Mouse (Mus musculus): ENCODE measurements around the gene Olfr963. TPM values are rescaled to one million over a fixed set of nuclear protein-coding genes. Genes with fewer than 3 reads are reported as not detected.

The Olfr963 gene
- polyA plus RNA-seq (2015; fragmentation: Nextera tagmentation; extraction: Ambion mirVana): not detected in 2 replicates

- H3K27ac ChIP-seq: no peak within 1 kb of the TSS
- no peak within 1 kb of the TSS for H3K9ac ChIP-seq
- no peak within 1 kb of the TSS for H3K4me3 ChIP-seq
- no peaks in the 10 kb centered on the region for H3K4me1 ChIP-seq (replicated peaks)
- no peak for ATAC-seq (ENCODE audit: low FRiP score)
- no peaks in the 10 kb centered on the region for H3K9me3 ChIP-seq
- no peak within 1 kb of the TSS for H3K4me2 ChIP-seq
- H3K36me3 ChIP-seq: no peaks in the 10 kb centered on the region
- no peaks in the 10 kb centered on the region for H3K27me3 ChIP-seq
- WGBS: 97% methylated on average over 1 of the region's 1 CpGs
These were observed at the start of gene Olfr963 for GRCm38 (mm10) chr9:39666905-39667304. Olfr963 (plus strand) TSS chr9:39667205.

GRCm38 (mm10) chr9:39621073-39621472 lies 45.9 kb upstream of the Olfr963 start, which contains the start of gene Olfr960:
Olfr960 (plus strand) TSS chr9:39621373.
- Histone ChIP-seq H3K36me3 (no peaks in the 10 kb centered on the region), H3K4me2 (no peak within 1 kb of the TSS), H3K9ac (no peak within 1 kb of the TSS), H3K27me3 (no peaks in the 10 kb centered on the region), H3K4me3 (no peak within 1 kb of the TSS), H3K9me3 (no peaks in the 10 kb centered on the region), H3K27ac (no peak within 1 kb of the TSS), H3K4me1 (replicated peaks) (no peaks in the 10 kb centered on the region)
- ATAC-seq (ENCODE audit: low FRiP score): no peak
- 76% methylated on average over 1 of the region's 1 CpGs for WGBS

GRCm38 (mm10) chr9:39623783-39624182 lies 43.2 kb upstream of the Olfr963 start:
- no peaks in the 10 kb centered on the region for H3K9me3 ChIP-seq
- H3K36me3 ChIP-seq: no peaks in the 10 kb centered on the region
- H3K4me1 ChIP-seq (replicated peaks): no peaks in the 10 kb centered on the region
- H3K4me2 ChIP-seq: no peak overlapping the region
- H3K27me3 ChIP-seq: no peaks in the 10 kb centered on the region
- no peak overlapping the region for H3K4me3 ChIP-seq
- 95% methylated on average over 3 of the region's 3 CpGs for WGBS
- no peak overlapping the region for H3K9ac ChIP-seq
- ATAC-seq (ENCODE audit: low FRiP score): no peak
- no peak overlapping the region for H3K27ac ChIP-seq

DNA sequence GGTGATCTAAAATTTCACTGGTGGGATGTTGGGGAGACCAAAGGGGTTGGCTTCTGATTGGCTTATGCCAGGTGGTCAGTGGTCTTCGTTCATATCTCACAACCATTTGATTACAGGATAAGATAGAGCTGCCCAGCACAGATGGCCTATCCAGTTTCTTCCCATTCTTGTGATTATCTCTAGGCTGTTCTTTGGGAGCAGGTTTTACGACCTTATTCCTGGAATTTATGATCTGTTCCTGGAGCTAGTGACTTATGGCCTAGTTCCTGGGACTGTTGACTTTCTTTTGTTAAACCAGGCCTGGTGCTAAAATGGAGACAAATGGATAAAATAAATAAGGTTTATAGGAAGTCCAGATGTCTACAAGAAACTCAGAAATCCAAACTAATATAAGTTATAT lies 42.3 kb upstream of the Olfr963 start:
- ATAC-seq (ENCODE audit: low FRiP score): no peak
- H3K4me1 ChIP-seq (replicated peaks): no peaks in the 10 kb centered on the region
- H3K4me2 ChIP-seq: no peak overlapping the region
- WGBS: 86% methylated on average over 2 of the region's 2 CpGs
- no peaks in the 10 kb centered on the region for H3K9me3 ChIP-seq
- no peaks in the 10 kb centered on the region for H3K36me3 ChIP-seq
- H3K9ac ChIP-seq: no peak overlapping the region
- H3K4me3 ChIP-seq: no peak overlapping the region
- no peak overlapping the region for H3K27ac ChIP-seq
- H3K27me3 ChIP-seq: no peaks in the 10 kb centered on the region

DNA sequence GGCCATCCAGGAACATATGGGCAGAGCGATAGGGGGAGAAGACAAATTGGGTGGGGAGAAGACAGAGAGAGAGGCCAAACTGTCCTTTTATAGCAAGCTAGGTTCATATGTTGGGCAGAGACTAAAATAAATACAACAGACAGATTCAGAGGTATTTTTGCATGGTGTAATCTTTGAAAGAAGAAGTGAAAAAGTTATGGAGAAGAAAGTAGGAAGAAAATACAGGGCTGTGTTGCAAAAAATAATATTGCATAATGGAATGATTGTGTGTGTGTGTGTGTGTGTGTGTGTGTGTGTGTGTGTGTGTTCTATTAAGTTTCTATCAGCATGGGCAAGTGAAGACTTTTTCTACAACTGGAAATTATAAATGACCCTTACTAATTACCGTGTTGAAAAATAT lies 37.9 kb upstream of the Olfr963 start:
- Histone ChIP-seq H3K27me3 (no peaks in the 10 kb centered on the region), H3K27ac (no peak overlapping the region), H3K4me2 (no peak overlapping the region), H3K36me3 (no peaks in the 10 kb centered on the region), H3K4me1 (replicated peaks) (no peaks in the 10 kb centered on the region), H3K4me3 (no peak overlapping the region), H3K9ac (no peak overlapping the region), H3K9me3 (no peaks in the 10 kb centered on the region)
- no peak for ATAC-seq (ENCODE audit: low FRiP score)
- WGBS: 88% methylated on average over 2 of the region's 2 CpGs

DNA sequence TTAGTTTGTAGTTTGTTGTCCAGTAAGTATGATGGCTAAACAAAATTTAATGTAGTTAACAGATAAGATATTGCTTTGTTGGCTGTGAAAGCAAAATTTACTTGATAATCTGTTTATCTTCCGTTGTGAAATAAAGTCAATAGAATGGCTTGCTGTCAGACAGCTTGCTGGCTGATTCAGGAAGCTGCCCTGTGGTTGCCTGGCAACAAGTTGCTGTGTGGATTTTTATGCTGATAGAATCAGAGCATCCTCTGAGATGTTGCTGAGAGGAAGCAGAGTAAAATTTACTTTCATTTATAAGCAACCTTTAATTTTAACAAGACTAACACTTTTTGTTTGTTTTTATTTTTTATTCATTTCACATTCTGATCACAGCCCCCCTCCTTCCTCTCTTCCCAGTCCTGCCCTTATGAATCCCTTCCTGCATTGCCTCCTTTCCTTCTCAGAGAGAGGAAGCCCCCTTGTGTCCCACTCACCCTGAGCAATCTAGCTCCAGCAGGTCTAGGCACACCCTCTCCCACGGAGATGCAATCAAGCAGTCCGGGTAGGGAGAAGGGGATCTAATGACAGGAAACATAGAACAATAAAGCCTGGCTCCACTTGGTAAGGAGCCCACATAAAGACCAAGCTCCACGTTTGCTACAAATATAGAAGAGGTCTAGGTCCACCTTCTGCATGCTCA lies 33.0 kb upstream of the Olfr963 start:
- Histone ChIP-seq H3K4me3 (no peak overlapping the region), H3K4me2 (no peak overlapping the region), H3K36me3 (no peaks in the 10 kb centered on the region), H3K9ac (no peak overlapping the region), H3K9me3 (no peaks in the 10 kb centered on the region), H3K4me1 (replicated peaks) (0 out of 2 replicates have a peak, but pooled peaks cover 2% of the 10 kb centered on the region), H3K27ac (no peak overlapping the region), H3K27me3 (no peaks in the 10 kb centered on the region)
- WGBS: 44% methylated on average over 4 of the region's 4 CpGs
- peak; percentile 68; the same call in 1 of the 2 replicates for ATAC-seq (ENCODE audit: low FRiP score)

GRCm38 (mm10) chr9:39644785-39645184 lies 22.2 kb upstream of the Olfr963 start, which contains the start of gene Olfr961:
Olfr961 (plus strand) TSS chr9:39645085.
- no peak within 1 kb of the TSS for H3K4me2 ChIP-seq
- no peaks in the 10 kb centered on the region for H3K9me3 ChIP-seq
- H3K4me3 ChIP-seq: no peak within 1 kb of the TSS
- H3K9ac ChIP-seq: no peak within 1 kb of the TSS
- H3K36me3 ChIP-seq: no peaks in the 10 kb centered on the region
- H3K27me3 ChIP-seq: no peaks in the 10 kb centered on the region
- no peaks in the 10 kb centered on the region for H3K4me1 ChIP-seq (replicated peaks)
- no peak for ATAC-seq (ENCODE audit: low FRiP score)
- no peak within 1 kb of the TSS for H3K27ac ChIP-seq

DNA sequence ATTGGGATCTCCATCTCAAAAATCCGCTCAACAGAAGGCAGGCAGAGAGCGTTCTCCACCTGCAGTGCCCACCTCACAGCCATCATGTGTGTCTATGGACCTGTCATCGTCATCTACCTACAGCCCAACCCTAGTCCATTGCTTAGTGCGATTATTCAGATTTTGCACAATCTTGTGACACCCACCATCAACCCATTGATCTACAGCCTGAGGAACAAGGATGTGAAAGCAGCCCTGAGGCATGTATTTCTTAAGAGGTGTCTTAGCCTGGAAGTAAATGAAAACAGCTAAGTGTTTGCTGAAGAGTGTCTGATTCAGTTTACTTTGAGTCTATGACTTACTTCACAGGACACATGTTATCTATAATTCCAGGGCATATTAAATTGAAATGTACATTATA lies 19.6 kb upstream of the Olfr963 start:
- H3K4me2 ChIP-seq: no peak overlapping the region
- H3K27ac ChIP-seq: no peak overlapping the region
- no peak for ATAC-seq (ENCODE audit: low FRiP score)
- H3K4me3 ChIP-seq: no peak overlapping the region
- no peaks in the 10 kb centered on the region for H3K27me3 ChIP-seq
- no peaks in the 10 kb centered on the region for H3K4me1 ChIP-seq (replicated peaks)
- no peaks in the 10 kb centered on the region for H3K9me3 ChIP-seq
- H3K9ac ChIP-seq: no peak overlapping the region
- no peaks in the 10 kb centered on the region for H3K36me3 ChIP-seq
- WGBS: 91% methylated on average over 4 of the region's 4 CpGs

DNA sequence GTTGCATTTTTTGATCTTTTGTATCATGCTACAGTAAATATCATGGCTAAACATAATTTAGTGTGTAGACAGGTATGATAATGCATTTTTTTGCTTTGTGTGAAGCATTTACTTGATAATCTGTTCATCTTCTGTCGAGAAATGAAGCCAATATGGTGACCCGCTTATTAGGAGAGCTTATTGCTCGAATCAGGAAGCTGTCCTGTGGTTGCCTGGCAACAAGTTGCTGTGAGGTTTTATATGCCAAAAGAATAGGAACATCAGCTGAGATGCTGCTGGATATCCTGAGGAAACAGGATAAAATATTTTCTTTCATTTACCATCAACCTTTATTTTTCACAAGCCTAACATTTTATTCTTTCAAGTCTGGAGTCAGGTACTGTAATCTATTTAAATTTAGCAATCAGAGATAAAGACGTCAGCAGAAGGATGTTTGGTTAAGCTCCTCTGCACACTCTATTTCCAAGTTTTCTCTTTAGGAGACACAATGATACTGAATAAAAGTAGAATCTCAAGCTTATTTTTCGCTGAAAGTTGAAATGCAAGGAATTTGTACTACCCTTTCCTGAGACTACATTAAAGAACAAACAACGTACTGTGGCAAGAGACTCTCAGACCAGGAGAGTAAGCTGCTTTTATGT lies 12.1 kb upstream of the Olfr963 start:
- H3K9me3 ChIP-seq: no peaks in the 10 kb centered on the region
- 71% methylated on average over 6 of the region's 6 CpGs for WGBS
- no peak overlapping the region for H3K27ac ChIP-seq
- H3K4me2 ChIP-seq: no peak overlapping the region
- no peaks in the 10 kb centered on the region for H3K27me3 ChIP-seq
- ATAC-seq (ENCODE audit: low FRiP score): no peak
- H3K9ac ChIP-seq: no peak overlapping the region
- no peaks in the 10 kb centered on the region for H3K4me1 ChIP-seq (replicated peaks)
- H3K4me3 ChIP-seq: no peak overlapping the region
- H3K36me3 ChIP-seq: no peaks in the 10 kb centered on the region

DNA sequence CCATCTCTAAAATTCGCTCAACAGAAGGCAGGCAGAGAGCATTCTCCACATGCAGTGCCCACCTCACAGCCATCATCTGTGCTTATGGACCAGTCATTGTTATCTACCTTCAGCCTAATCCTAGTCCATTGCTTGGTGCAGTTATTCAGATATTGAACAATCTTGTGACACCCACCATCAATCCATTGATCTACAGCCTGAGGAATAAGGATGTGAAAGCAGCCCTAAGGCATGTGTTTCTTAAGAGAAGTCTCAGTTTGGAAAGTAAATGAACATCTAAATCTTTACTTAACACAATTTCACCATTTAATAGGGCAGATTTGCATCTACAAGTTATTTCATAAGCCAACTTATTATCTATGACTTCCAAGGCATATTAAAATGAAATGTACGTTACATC lies 2.7 kb downstream of the Olfr963 start:
- no peaks in the 10 kb centered on the region for H3K4me1 ChIP-seq (replicated peaks)
- H3K27me3 ChIP-seq: no peaks in the 10 kb centered on the region
- H3K4me2 ChIP-seq: no peak overlapping the region
- no peak overlapping the region for H3K27ac ChIP-seq
- ATAC-seq (ENCODE audit: low FRiP score): no peak
- no peak overlapping the region for H3K4me3 ChIP-seq
- H3K9me3 ChIP-seq: no peaks in the 10 kb centered on the region
- no peak overlapping the region for H3K9ac ChIP-seq
- no peaks in the 10 kb centered on the region for H3K36me3 ChIP-seq
- WGBS: 88% methylated on average over 2 of the region's 2 CpGs

DNA sequence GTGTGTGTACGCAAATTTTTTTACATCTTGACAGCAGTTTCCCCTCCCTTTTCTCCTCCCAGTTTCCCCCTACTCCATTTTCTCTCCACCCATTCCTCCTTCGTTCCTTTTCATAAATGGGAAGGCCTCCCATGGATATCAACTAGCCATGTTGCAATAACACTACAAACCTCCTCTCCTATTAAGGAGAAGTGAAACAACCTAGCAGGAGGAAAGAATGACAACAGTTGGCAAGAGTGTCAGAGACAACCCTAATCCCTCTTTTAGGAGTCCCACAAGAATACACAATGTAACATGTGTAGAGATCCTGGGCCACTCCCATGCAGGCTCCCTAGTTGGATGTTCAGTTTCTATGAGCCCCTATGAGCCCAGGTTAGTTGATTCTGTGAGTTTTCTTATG lies 7.8 kb downstream of the Olfr963 start:
- no peaks in the 10 kb centered on the region for H3K36me3 ChIP-seq
- no peak for ATAC-seq (ENCODE audit: low FRiP score)
- H3K4me2 ChIP-seq: no peak overlapping the region
- no peaks in the 10 kb centered on the region for H3K27me3 ChIP-seq
- H3K9ac ChIP-seq: no peak overlapping the region
- WGBS: 81% methylated on average over 2 of the region's 2 CpGs
- no peak overlapping the region for H3K4me3 ChIP-seq
- no peaks in the 10 kb centered on the region for H3K9me3 ChIP-seq
- H3K27ac ChIP-seq: no peak overlapping the region
- no peaks in the 10 kb centered on the region for H3K4me1 ChIP-seq (replicated peaks)

DNA sequence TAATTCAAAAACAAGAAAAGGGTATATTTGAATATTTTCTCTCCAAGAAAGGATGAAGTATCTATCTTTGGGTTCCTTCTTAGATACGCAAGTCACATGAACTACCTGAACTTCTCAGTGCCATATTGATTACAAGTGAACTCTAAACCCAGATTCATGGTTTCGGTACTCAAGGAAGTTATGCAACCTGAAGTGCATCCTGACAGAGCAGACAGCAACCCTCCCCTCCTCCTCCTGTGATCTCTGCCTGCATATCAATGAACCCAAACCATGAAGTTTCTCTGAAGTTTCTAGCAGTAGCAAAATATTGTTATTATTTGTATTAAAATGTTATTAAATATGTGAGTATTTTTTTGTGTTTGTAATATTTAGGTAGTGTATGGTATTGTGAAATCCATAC lies 11.6 kb downstream of the Olfr963 start:
- ATAC-seq (ENCODE audit: low FRiP score): no peak
- Histone ChIP-seq H3K36me3 (no peaks in the 10 kb centered on the region), H3K4me2 (no peak overlapping the region), H3K9ac (no peak overlapping the region), H3K27me3 (no peaks in the 10 kb centered on the region), H3K4me3 (no peak overlapping the region), H3K4me1 (replicated peaks) (no peaks in the 10 kb centered on the region), H3K9me3 (no peaks in the 10 kb centered on the region), H3K27ac (no peak overlapping the region)
- WGBS: 94% methylated on average over 2 of the region's 2 CpGs

DNA sequence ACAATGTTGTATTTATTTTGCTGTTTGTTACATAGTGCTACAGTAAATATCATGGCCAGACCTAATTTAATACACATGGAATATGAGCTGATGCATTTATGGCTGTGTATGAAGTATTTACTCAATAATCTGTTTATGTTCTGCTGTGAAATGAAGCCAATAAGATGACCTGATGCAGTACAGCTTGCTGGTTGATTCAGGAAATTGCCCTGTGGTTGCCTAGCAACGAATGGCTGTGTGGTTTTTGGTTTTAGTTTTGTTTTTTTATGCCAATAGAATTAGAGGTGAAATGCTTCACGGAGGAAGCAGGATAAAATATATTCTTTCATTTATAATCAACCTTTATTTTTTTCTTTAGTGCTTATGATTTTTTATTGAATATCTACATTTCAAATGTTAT lies 12.3 kb downstream of the Olfr963 start:
- no peak for ATAC-seq (ENCODE audit: low FRiP score)
- Histone ChIP-seq H3K27ac (no peak overlapping the region), H3K4me3 (no peak overlapping the region), H3K4me1 (replicated peaks) (no peaks in the 10 kb centered on the region), H3K9ac (no peak overlapping the region), H3K27me3 (no peaks in the 10 kb centered on the region), H3K36me3 (no peaks in the 10 kb centered on the region), H3K9me3 (no peaks in the 10 kb centered on the region), H3K4me2 (no peak overlapping the region)
- 67% methylated on average over 2 of the region's 2 CpGs for WGBS

Measured in hindbrain, embryonic 13.5 days (tissue).